ENCODE assay signal across 8 mouse cellular contexts in the genomic region with DNA sequence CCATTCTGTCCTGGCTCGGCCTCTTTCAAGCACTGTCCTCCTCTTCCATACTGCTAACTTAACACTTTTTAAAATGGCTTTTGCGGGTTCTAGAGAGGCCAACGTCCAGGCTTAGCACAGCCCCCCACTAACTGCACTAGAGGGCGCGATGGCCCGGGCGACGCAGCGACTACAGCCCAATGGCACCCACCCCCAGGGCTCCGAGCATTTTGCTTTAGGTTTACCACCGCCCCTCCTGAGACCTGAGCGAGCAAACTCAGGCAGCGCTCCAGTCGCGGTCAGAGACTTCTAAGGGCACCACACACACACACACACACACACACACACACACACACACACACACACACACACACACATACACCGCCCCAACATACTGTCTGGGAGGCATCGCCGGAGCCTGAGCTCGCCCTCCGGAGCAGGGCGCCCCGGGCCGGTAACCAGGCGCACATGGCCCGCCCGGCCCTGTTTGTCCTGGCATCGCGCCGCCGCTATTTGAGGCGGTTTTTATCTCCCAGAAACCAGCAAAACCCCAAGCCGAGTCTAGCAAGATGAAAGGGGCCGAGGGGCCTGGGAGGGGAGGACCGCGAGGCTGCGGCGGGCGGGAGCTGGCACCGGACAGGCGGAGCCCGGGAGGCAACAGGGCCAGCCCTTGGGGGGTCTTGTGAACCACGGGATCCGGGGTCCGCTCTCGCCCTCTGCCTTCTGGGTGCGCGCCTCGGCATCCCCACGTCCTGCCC. TPM values are rescaled to one million over a fixed set of nuclear protein-coding genes. Genes with fewer than 3 reads are reported as not detected.
DNase-seq lines count a peak whose midpoint lies in the region; ATAC-seq and TF ChIP-seq lines count a peak whose summit lies in the region.

No protein-coding gene starts in this region.

- H3K27me3 ChIP-seq in hindbrain, embryonic 15.5 days: peaks cover 32% of the 10 kb centered on the region
- peaks cover 20% of the 10 kb centered on the region for H3K27me3 ChIP-seq in limb, embryonic 12.5 days
- H3K27me3 ChIP-seq in midbrain, embryonic 14.5 days (ENCODE audit: control insufficient read depth, insufficient read depth, low read length): peaks cover 37% of the 10 kb centered on the region
- peaks cover 3% of the 10 kb centered on the region; the same call in 1 of the 2 replicates for H3K27me3 ChIP-seq in testis, adult 2 months (ENCODE audit: control insufficient read depth, insufficient read depth, low read length)

- TF ChIP-seq POLR2A in bone marrow macrophage, adult 2 months (IDR thresholded peaks at IDR 0.05; ENCODE audit: borderline replicate concordance, low read depth, low read length): no peak
- 0 out of 2 replicates have a peak, but pooled peaks have one; percentile 13 for TF ChIP-seq POLR2A in testis, adult 2 months (IDR thresholded peaks at IDR 0.05; ENCODE audit: control insufficient read depth, low read depth, low read length)

- peak; percentile 96 for DNase-seq in heart, adult 11 months
- DNase-seq in heart, postnatal 25 days (ENCODE audit: low spot score): no peak
- DNase-seq in gastrocnemius, adult 2 months: peak; percentile 70
- peak; percentile 77 for DNase-seq in midbrain, embryonic 14.5 days

- H3K4me3 ChIP-seq in bone marrow macrophage, adult 2 months (ENCODE audit: insufficient read depth, low read length): peak overlapping the region; percentile 43
- peak overlapping the region; percentile 83 for H3K4me3 ChIP-seq in gastrocnemius, adult 2 months
- peak overlapping the region; percentile 43 for H3K4me3 ChIP-seq in hindbrain, embryonic 15.5 days
- peak overlapping the region; percentile 49 for H3K4me3 ChIP-seq in limb, embryonic 12.5 days (replicated peaks)
- peak overlapping the region; percentile 40 for H3K4me3 ChIP-seq in midbrain, embryonic 14.5 days (replicated peaks; ENCODE audit: low read depth, low read length)
- H3K4me3 ChIP-seq in testis, adult 2 months (ENCODE audit: control insufficient read depth, low read depth, low read length): peak overlapping the region; percentile 72

- under 1% methylated on average over 48 of the region's 49 CpGs for WGBS in hindbrain, embryonic 15.5 days
- WGBS in limb, embryonic 12.5 days: under 1% methylated on average over 49 of the region's 49 CpGs
- under 1% methylated on average over 48 of the region's 49 CpGs for WGBS in midbrain, embryonic 14.5 days

- H3K27ac ChIP-seq in bone marrow macrophage, adult 2 months (ENCODE audit: insufficient read depth, low read depth, low read length): no peak overlapping the region
- H3K27ac ChIP-seq in gastrocnemius, adult 2 months: peak overlapping the region; percentile 76
- peak overlapping the region; percentile 64 for H3K27ac ChIP-seq in hindbrain, embryonic 15.5 days (replicated peaks)
- peak overlapping the region; percentile 97 for H3K27ac ChIP-seq in limb, embryonic 12.5 days
- H3K27ac ChIP-seq in midbrain, embryonic 14.5 days (replicated peaks; ENCODE audit: low read depth, low read length): peak overlapping the region; percentile 68
- H3K27ac ChIP-seq in testis, adult 2 months (ENCODE audit: control insufficient read depth, insufficient read depth, low read depth, low read length): peak overlapping the region; percentile 52; the same call in 1 of the 2 replicates

- H3K36me3 ChIP-seq in hindbrain, embryonic 15.5 days: no peaks in the 10 kb centered on the region
- H3K36me3 ChIP-seq in limb, embryonic 12.5 days: no peaks in the 10 kb centered on the region
- H3K36me3 ChIP-seq in midbrain, embryonic 14.5 days (ENCODE audit: control insufficient read depth, insufficient read depth, low read length): no peaks in the 10 kb centered on the region
- no peaks in the 10 kb centered on the region; the same call in 1 of the 2 replicates for H3K36me3 ChIP-seq in testis, adult 2 months (ENCODE audit: control insufficient read depth, insufficient read depth, low read length)

- ATAC-seq in hindbrain, embryonic 15.5 days (ENCODE audit: low FRiP score, low read depth): peak; percentile 65; the same call in 1 of the 2 replicates
- ATAC-seq in limb, embryonic 12.5 days (ENCODE audit: insufficient number of reproducible peaks, insufficient read depth, low FRiP score, low TSS enrichment, low read depth): peak; percentile 32; the same call in 1 of the 2 replicates
- peak; percentile 66; the same call in 1 of the 2 replicates for ATAC-seq in midbrain, embryonic 14.5 days (ENCODE audit: low FRiP score, low TSS enrichment)

- no peak for TF ChIP-seq CTCF in bone marrow macrophage, adult 2 months (IDR thresholded peaks at IDR 0.05; ENCODE audit: low read depth, low read length)
- peak; percentile 56 for TF ChIP-seq CTCF in gastrocnemius, adult 2 months (IDR thresholded peaks at IDR 0.05)
- no peak for TF ChIP-seq CTCF in testis, adult 2 months (IDR thresholded peaks at IDR 0.05; ENCODE audit: control insufficient read depth, insufficient read depth, insufficient replicate concordance, low read depth, low read length)

- H3K4me2 ChIP-seq in hindbrain, embryonic 15.5 days: peak overlapping the region; percentile 97
- peak overlapping the region; percentile 92 for H3K4me2 ChIP-seq in limb, embryonic 12.5 days
- H3K4me2 ChIP-seq in midbrain, embryonic 14.5 days (ENCODE audit: low read length): peak overlapping the region; percentile 95

- H3K4me1 ChIP-seq in bone marrow macrophage, adult 2 months (ENCODE audit: control insufficient read depth, insufficient read depth, low read length): peaks cover 3% of the 10 kb centered on the region
- peaks cover 31% of the 10 kb centered on the region for H3K4me1 ChIP-seq in hindbrain, embryonic 15.5 days (replicated peaks)
- H3K4me1 ChIP-seq in limb, embryonic 12.5 days (replicated peaks): peaks cover 47% of the 10 kb centered on the region
- peaks cover 20% of the 10 kb centered on the region for H3K4me1 ChIP-seq in midbrain, embryonic 14.5 days (ENCODE audit: control insufficient read depth, insufficient read depth, low read length)
- H3K4me1 ChIP-seq in testis, adult 2 months (ENCODE audit: control insufficient read depth, insufficient read depth, low read length): peaks cover 29% of the 10 kb centered on the region

- intact Hi-C loops in heart, postnatal 25 days (cut with DNase I): no loop called here
- intact Hi-C loops in gastrocnemius, adult 2 months (cut with DNase I): no loop called here

- H3K9ac ChIP-seq in hindbrain, embryonic 15.5 days: peak overlapping the region; percentile 51
- peak overlapping the region; percentile 78 for H3K9ac ChIP-seq in limb, embryonic 12.5 days (replicated peaks)
- H3K9ac ChIP-seq in midbrain, embryonic 14.5 days (replicated peaks; ENCODE audit: low read length): peak overlapping the region; percentile 48

- no peaks in the 10 kb centered on the region for H3K9me3 ChIP-seq in hindbrain, embryonic 15.5 days
- H3K9me3 ChIP-seq in limb, embryonic 12.5 days: no peaks in the 10 kb centered on the region
- H3K9me3 ChIP-seq in midbrain, embryonic 14.5 days (ENCODE audit: control insufficient read depth, low read length): no peaks in the 10 kb centered on the region

RNA-seq across cellular contexts. Expression of a gene that starts 4.7 kb away (rescaled TPM):
- total RNA-seq in heart, postnatal 25 days (2021): 10 to 100 TPM; 10.2 to 11.2 TPM
- polyA plus RNA-seq in bone marrow macrophage, adult 2 months (2012; ENCODE audit: insufficient read depth, insufficient read length, missing spikeins): 35.7 and 39.7 TPM in 2 replicates
- total RNA-seq in gastrocnemius, adult 2 months (2021): 1 to 10 TPM; 5.7 to 7.8 TPM
- polyA plus RNA-seq in hindbrain, embryonic 15.5 days (2015; fragmentation: Nextera tagmentation; extraction: Ambion mirVana): 36.8 and 37.9 TPM in 2 replicates
- 95.6 and 99.6 TPM in 2 replicates for polyA plus RNA-seq in limb, embryonic 12.5 days (2016; fragmentation: Nextera tagmentation; extraction: Ambion mirVana)
- 27.6 and 30.6 TPM in 2 replicates for polyA plus RNA-seq in midbrain, embryonic 14.5 days (2014; fragmentation: Nextera tagmentation; extraction: Ambion mirVana)
- polyA plus RNA-seq in testis, adult 2 months (2012; rRNA removed): 41.5 and 43.5 TPM in 2 replicates

RNA-seq across cellular contexts. Expression of a gene that starts 11.7 kb away (rescaled TPM):
- not detected for total RNA-seq in heart, postnatal 25 days (2021)
- polyA plus RNA-seq in bone marrow macrophage, adult 2 months (2012; ENCODE audit: insufficient read depth, insufficient read length, missing spikeins): 0.25 TPM in 1 of 2 replicates, not detected in the other
- not detected for total RNA-seq in gastrocnemius, adult 2 months (2021)
- 0.57 and 0.71 TPM in 2 replicates for polyA plus RNA-seq in hindbrain, embryonic 15.5 days (2015; fragmentation: Nextera tagmentation; extraction: Ambion mirVana)
- 3.1 and 4.3 TPM in 2 replicates for polyA plus RNA-seq in limb, embryonic 12.5 days (2016; fragmentation: Nextera tagmentation; extraction: Ambion mirVana)
- polyA plus RNA-seq in midbrain, embryonic 14.5 days (2014; fragmentation: Nextera tagmentation; extraction: Ambion mirVana): 0.21 TPM in 1 of 2 replicates, not detected in the other
- 0.06 TPM in 1 of 2 replicates, not detected in the other for polyA plus RNA-seq in testis, adult 2 months (2012; rRNA removed)

RNA-seq across cellular contexts. Expression of a gene that starts 23.8 kb away (rescaled TPM):
- 10 to 100 TPM; 21.3 to 23.1 TPM for total RNA-seq in heart, postnatal 25 days (2021)
- polyA plus RNA-seq in bone marrow macrophage, adult 2 months (2012; ENCODE audit: insufficient read depth, insufficient read length, missing spikeins): 41.5 and 46.2 TPM in 2 replicates
- total RNA-seq in gastrocnemius, adult 2 months (2021): 10 to 100 TPM; 15.6 to 16.0 TPM
- polyA plus RNA-seq in hindbrain, embryonic 15.5 days (2015; fragmentation: Nextera tagmentation; extraction: Ambion mirVana): 92.6 and 94.2 TPM in 2 replicates
- polyA plus RNA-seq in limb, embryonic 12.5 days (2016; fragmentation: Nextera tagmentation; extraction: Ambion mirVana): 117 and 120 TPM in 2 replicates
- polyA plus RNA-seq in midbrain, embryonic 14.5 days (2014; fragmentation: Nextera tagmentation; extraction: Ambion mirVana): 80.4 and 89.0 TPM in 2 replicates
- polyA plus RNA-seq in testis, adult 2 months (2012; rRNA removed): 30.3 and 34.3 TPM in 2 replicates

RNA-seq across cellular contexts. Expression of a gene that starts 29.4 kb away (rescaled TPM):
- 100 to 1,000 TPM; 284 to 288 TPM for total RNA-seq in heart, postnatal 25 days (2021)
- polyA plus RNA-seq in bone marrow macrophage, adult 2 months (2012; ENCODE audit: insufficient read depth, insufficient read length, missing spikeins): 542 and 550 TPM in 2 replicates
- 100 to 1,000 TPM; 232 to 252 TPM for total RNA-seq in gastrocnemius, adult 2 months (2021)
- polyA plus RNA-seq in hindbrain, embryonic 15.5 days (2015; fragmentation: Nextera tagmentation; extraction: Ambion mirVana): 460 and 473 TPM in 2 replicates
- 431 and 445 TPM in 2 replicates for polyA plus RNA-seq in limb, embryonic 12.5 days (2016; fragmentation: Nextera tagmentation; extraction: Ambion mirVana)
- 562 and 649 TPM in 2 replicates for polyA plus RNA-seq in midbrain, embryonic 14.5 days (2014; fragmentation: Nextera tagmentation; extraction: Ambion mirVana)
- polyA plus RNA-seq in testis, adult 2 months (2012; rRNA removed): 296 and 331 TPM in 2 replicates

RNA-seq across cellular contexts. Expression of a gene that starts 50.6 kb away (rescaled TPM):
- 10 to 100 TPM; 42.7 to 44.4 TPM for total RNA-seq in heart, postnatal 25 days (2021)
- polyA plus RNA-seq in bone marrow macrophage, adult 2 months (2012; ENCODE audit: insufficient read depth, insufficient read length, missing spikeins): 43.8 and 47.0 TPM in 2 replicates
- total RNA-seq in gastrocnemius, adult 2 months (2021): 10 to 100 TPM; 23.0 to 25.1 TPM
- 3.4 and 4.0 TPM in 2 replicates for polyA plus RNA-seq in hindbrain, embryonic 15.5 days (2015; fragmentation: Nextera tagmentation; extraction: Ambion mirVana)
- 11.1 and 12.1 TPM in 2 replicates for polyA plus RNA-seq in limb, embryonic 12.5 days (2016; fragmentation: Nextera tagmentation; extraction: Ambion mirVana)
- polyA plus RNA-seq in midbrain, embryonic 14.5 days (2014; fragmentation: Nextera tagmentation; extraction: Ambion mirVana): 6.0 and 7.4 TPM in 2 replicates
- 17.0 and 18.5 TPM in 2 replicates for polyA plus RNA-seq in testis, adult 2 months (2012; rRNA removed)
